Mouse (Mus musculus) kidney, embryonic 14.5 days (tissue): ENCODE measurements around the gene Ankzf1. TPM values are rescaled to one million over a fixed set of nuclear protein-coding genes. Genes with fewer than 3 reads are reported as not detected.
A peak's percentile ranks its signal among the peaks of the same experiment; 100 is the strongest.

Experiments
- ATAC-seq: fragments of 200-750 bp; cut with Nextera tagmentation; 2 replicates; pipeline ENCODE4 v1.8.0; 2017; ENCODE audit warnings: moderate number of reproducible peaks, mild to moderate bottlenecking, moderate TSS enrichment, moderate library complexity; ENCODE audit not compliant: low FRiP score, low TSS enrichment
- H3K27ac ChIP-seq: fragments of 300-500 bp; sonication (generic); 2 replicates; pipeline ENCODE4 v1.5.1; 2014; ENCODE audit warnings: low read depth, mild to moderate bottlenecking, low read length, moderate library complexity, mixed read lengths
- H3K27me3 ChIP-seq: fragments of 300-500 bp; sonication (generic); 2 replicates; pipeline ENCODE4 v1.6.1; 2014; ENCODE audit warnings: mild to moderate bottlenecking, low read length; ENCODE audit not compliant: control insufficient read depth, insufficient read depth
- H3K36me3 ChIP-seq: fragments of 300-500 bp; sonication (generic); 2 replicates; pipeline ENCODE4 v1.6.1; 2014; ENCODE audit warnings: low read length, mixed read lengths; ENCODE audit not compliant: control insufficient read depth, insufficient read depth
- H3K4me1 ChIP-seq: fragments of 300-500 bp; sonication (generic); 2 replicates; pipeline ENCODE4 v1.6.1; 2014; ENCODE audit warnings: low read length, mixed read lengths; ENCODE audit not compliant: control insufficient read depth, insufficient read depth
- H3K4me2 ChIP-seq: fragments of 300-500 bp; sonication (generic); replicated peaks from 2 replicates; pipeline ENCODE4 v1.6.1; 2014; ENCODE audit warnings: low read depth, mild to moderate bottlenecking, low read length
- H3K4me3 ChIP-seq: fragments of 300-500 bp; sonication (generic); 2 replicates; pipeline ENCODE4 v1.5.1; 2014; ENCODE audit warnings: mild to moderate bottlenecking, low read length
- H3K9ac ChIP-seq: fragments of 300-500 bp; sonication (generic); 2 replicates; pipeline ENCODE4 v1.6.1; 2014; ENCODE audit warnings: low read depth, mild to moderate bottlenecking, low read length, moderate library complexity
- H3K9me3 ChIP-seq: fragments of 300-500 bp; sonication (generic); 2 replicates; pipeline ENCODE4 v1.6.1; 2016; ENCODE audit warnings: low read length; ENCODE audit not compliant: control insufficient read depth
- WGBS: fragments of 180-500 bp; shearing (Covaris S2); extraction: QIAGEN DNeasy Blood & Tissue Kit; methylation state at CpG from one replicate; pipeline ENCODE4 v1.1.7; 2014; 5-methylcytosine and 5-hydroxymethylcytosine counted together
- microRNA-seq: library from miRNA; unstranded; fragments of <30 nt; microRNA quantifications from one replicate; pipeline ENCODE4, GENCODE M21; 2016
- polyA plus RNA-seq: library from polyadenylated mRNA; unstranded; fragments of >200 nt; fragmentation: Nextera tagmentation; extraction: Ambion mirVana; gene quantifications from 2 replicates; pipeline ENCODE4 v1.2.1, GENCODE M21; 2014

Gene Ankzf1
- polyA plus RNA-seq, 1 experiment from 2014 or later: 21.1 TPM

DNA sequence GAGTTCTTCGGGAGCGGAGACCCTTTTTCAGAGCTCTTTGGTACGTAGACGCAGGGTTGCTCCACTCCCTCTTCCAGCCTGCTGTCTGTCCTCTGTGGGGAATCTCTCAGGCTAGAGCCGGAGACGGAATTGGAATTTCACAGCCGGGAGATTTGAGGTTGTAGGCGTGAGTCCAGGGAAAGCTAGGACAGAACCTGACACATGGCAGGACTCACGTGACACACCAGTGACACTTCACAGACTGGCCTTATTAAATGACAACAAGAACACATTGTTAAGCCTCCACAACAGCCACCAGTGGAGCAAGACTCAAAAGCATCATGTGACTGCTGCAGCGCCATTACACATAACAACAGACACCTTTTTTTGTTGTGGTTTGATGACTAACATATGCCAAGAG lies 47.6 kb downstream of the Ankzf1 start:
- H3K4me3 ChIP-seq: no peak overlapping the region
- no peaks in the 10 kb centered on the region for H3K27me3 ChIP-seq
- H3K9me3 ChIP-seq: no peaks in the 10 kb centered on the region
- no peak overlapping the region for H3K9ac ChIP-seq
- no peak overlapping the region for H3K4me2 ChIP-seq
- H3K36me3 ChIP-seq: peaks cover 17% of the 10 kb centered on the region; the same call in 1 of the 2 replicates
- ATAC-seq: no peak
- no peak overlapping the region for H3K27ac ChIP-seq
- WGBS: 88% methylated on average over 10 of the region's 10 CpGs
- peaks cover 14% of the 10 kb centered on the region for H3K4me1 ChIP-seq

DNA sequence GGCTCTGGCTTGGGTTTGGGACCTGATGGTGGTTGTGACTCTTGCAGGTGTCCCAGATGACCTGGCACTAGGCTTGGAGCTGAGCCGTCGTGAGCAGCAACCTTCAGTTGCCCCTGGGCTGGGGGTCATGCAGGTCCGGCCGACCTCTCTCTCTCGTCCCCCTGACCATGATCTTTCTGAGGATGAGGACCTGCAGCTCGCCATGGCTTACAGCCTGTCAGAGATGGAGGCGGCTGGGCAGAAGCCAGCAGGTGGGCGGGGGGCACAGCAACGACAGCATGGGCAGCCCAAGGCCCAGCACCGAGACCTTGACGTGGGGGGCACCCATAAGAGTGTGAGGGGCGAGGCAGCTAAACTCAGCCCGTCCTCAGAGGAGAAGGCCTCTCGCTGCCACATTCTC lies 51.5 kb downstream of the Ankzf1 start:
- no peak for ATAC-seq
- Histone ChIP-seq H3K4me3 (no peak overlapping the region), H3K27ac (no peak overlapping the region), H3K9me3 (no peaks in the 10 kb centered on the region), H3K4me2 (no peak overlapping the region), H3K36me3 (peaks cover 17% of the 10 kb centered on the region; the same call in 1 of the 2 replicates), H3K9ac (no peak overlapping the region), H3K4me1 (peaks cover 7% of the 10 kb centered on the region; the same call in 1 of the 2 replicates), H3K27me3 (no peaks in the 10 kb centered on the region)
- WGBS: 94% methylated on average over 14 of the region's 14 CpGs

DNA sequence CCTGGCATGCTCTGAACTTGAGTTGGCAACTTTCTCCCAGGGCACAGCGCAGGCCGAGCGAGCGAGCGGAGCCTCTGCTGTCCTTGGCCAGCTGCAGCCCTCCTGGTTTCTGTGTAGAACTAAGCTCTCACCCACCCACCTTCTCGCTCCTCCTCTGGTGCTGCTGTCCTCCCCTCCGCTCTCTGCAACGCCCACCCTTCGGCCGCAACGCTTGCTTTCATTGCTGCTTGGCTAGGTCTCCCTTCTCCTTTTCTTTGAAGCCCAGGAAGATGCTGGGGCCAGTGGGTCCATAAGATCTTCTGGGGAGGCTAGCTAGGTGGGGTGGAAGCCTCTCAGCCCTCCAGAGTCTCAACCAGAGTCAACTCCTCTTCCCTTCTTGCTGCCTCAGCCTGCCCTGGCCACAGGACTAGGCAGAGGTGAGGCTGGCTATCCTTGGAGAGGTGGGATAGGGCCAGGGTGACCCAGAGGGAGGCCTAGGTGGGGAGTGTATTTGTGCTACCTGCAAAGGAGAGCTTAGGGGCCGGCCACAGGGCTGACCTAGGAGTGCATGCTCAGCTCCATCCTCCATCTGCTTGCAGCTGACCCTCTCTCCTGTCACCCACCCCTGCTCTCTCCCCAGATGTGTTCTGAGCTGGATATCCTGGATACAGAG lies 52.4 kb downstream of the Ankzf1 start:
- WGBS: 91% methylated on average over 12 of the region's 12 CpGs
- H3K4me3 ChIP-seq: no peak overlapping the region

DNA sequence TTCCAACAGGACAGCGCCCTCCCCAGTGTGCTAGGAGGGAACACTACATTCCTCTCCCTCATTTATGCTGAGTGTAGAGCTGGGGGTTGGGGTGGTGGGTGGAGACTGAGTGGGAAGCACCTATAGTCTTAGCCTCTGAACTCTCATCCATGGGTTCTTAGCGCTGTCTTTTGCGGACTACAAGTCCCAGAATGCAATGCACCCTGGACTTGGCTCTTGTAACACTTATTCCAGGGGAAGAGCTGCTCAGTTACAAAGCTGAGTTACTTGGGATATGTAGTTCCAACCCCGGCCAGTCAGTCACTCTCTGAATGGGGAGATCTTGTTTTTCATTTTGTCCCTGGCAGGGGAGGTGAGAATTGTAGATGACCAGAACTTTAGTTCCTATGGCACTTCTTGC lies 52.9 kb downstream of the Ankzf1 start:
- H3K4me1 ChIP-seq: peaks cover 8% of the 10 kb centered on the region; the same call in 1 of the 2 replicates
- no peak overlapping the region for H3K4me2 ChIP-seq
- H3K27me3 ChIP-seq: no peaks in the 10 kb centered on the region
- H3K9me3 ChIP-seq: no peaks in the 10 kb centered on the region
- peaks cover 15% of the 10 kb centered on the region; the same call in 1 of the 2 replicates for H3K36me3 ChIP-seq
- no peak overlapping the region for H3K4me3 ChIP-seq
- peak; percentile 72; the same call in 1 of the 2 replicates for ATAC-seq
- no peak overlapping the region for H3K27ac ChIP-seq
- 18% methylated on average over 4 of the region's 4 CpGs for WGBS
- no peak overlapping the region for H3K9ac ChIP-seq

More for the DNA sequence above, 52.4 kb downstream of the Ankzf1 start:
- H3K4me2 ChIP-seq: no peak overlapping the region
- no peak overlapping the region for H3K27ac ChIP-seq
- peaks cover 8% of the 10 kb centered on the region; the same call in 1 of the 2 replicates for H3K4me1 ChIP-seq
- peak; percentile 5; the same call in 1 of the 2 replicates for ATAC-seq
- H3K9me3 ChIP-seq: no peaks in the 10 kb centered on the region
- H3K36me3 ChIP-seq: peaks cover 15% of the 10 kb centered on the region; the same call in 1 of the 2 replicates
- H3K27me3 ChIP-seq: no peaks in the 10 kb centered on the region
- no peak overlapping the region for H3K9ac ChIP-seq

DNA sequence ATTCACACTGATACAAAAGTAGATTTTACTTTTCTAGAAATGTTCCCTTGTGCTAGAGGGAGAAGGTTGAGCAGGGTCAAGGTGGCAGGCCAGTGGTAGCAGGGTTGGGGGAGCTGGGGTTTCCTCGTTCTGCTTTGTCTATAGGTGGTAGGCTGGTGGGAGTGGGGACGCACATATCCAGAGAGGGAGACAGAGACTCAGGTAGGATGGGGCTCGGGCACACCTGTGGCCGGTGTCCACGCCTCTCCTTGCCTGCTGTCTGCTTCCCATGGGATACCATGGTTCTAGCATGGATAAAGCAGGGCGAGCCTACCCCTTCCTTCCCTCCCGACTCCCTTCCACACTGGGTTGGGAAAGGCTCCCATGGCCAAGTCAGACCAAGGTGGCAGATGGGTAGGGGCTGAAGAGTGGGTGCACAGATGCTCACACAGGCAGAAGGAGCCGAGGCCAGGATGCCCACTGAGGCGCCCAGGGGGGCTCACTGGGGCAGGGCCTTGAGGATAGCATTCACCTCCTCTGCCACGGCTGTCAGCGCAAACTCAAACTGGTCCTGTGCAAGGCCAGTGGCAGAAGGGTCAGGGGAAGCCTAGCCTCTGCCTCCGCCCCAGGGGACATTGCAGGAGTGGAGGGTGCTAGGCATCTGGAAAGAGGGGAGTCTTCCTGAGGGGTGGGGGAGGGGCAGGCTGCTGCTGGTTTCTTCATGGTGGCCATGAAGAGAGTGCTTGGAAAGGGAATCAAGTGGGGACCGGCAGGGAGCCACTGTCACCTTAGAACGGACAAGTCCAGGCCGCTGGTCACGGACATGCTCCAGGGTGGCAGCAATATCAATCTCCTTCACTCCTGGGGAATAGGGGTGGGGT lies 55.4 kb downstream of the Ankzf1 start:
- H3K27ac ChIP-seq: no peak overlapping the region
- no peaks in the 10 kb centered on the region for H3K9me3 ChIP-seq
- no peak for ATAC-seq
- no peak overlapping the region for H3K4me2 ChIP-seq
- H3K36me3 ChIP-seq: peaks cover 8% of the 10 kb centered on the region; the same call in 1 of the 2 replicates
- H3K4me1 ChIP-seq: peaks cover 12% of the 10 kb centered on the region
- no peak overlapping the region for H3K4me3 ChIP-seq
- H3K27me3 ChIP-seq: no peaks in the 10 kb centered on the region
- WGBS: 80% methylated on average over 16 of the region's 16 CpGs
- no peak overlapping the region for H3K9ac ChIP-seq

DNA sequence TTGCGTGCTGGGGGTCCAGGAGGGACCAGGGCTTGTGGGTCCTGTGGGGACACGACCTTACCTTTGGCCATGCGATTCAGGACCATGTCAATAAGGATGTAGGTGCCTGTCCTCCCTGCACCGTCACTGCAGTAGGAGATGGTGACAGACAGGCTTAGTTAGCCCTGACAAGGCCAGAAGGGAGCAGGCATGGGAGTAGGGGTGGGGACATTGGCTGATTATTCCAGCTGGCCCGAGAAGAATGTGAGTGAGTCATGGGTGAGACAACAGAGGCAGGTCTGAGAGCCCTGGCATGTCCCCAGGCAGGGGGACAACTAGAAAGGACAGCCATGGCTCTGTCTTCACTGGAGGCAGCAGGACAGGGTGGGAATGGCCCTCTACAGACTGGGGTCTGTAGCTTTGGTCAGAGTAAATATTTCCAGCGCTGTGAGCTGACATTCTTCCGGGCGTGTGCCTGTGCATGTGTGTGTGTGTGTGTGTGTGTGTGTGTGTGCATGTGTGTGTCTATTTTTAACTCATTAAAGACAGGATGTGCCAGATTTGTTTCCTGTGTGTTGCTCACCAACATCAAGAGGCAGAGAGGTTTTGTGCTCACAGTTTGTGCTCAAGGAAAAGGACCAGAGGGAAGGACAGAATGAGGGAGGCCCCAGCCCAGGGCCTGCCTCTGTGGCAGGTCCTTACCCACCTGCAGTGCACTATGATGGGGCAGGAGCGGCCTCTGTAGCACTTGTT lies 56.3 kb downstream of the Ankzf1 start:
- Histone ChIP-seq H3K4me1 (peaks cover 12% of the 10 kb centered on the region), H3K9ac (peak overlapping the region; percentile 23; the same call in 1 of the 2 replicates), H3K9me3 (no peaks in the 10 kb centered on the region), H3K27me3 (no peaks in the 10 kb centered on the region), H3K27ac (peak overlapping the region; percentile 17; the same call in 1 of the 2 replicates), H3K36me3 (peaks cover 8% of the 10 kb centered on the region; the same call in 1 of the 2 replicates), H3K4me3 (no peak overlapping the region), H3K4me2 (no peak overlapping the region)
- no peak for ATAC-seq
- 48% methylated on average over 9 of the region's 9 CpGs for WGBS

Small RNAs within 50 kb of the gene (microRNA-seq; reads per million reads assigned to microRNA genes)
- not detected for gene Gm27943

Other genes with a start within 250 kb of the Ankzf1 start
- gene Ihh, start 240.5 kb upstream of the Ankzf1 start, polyA plus RNA-seq: 0.43 and 0.84 TPM in 2 replicates
- gene Nhej1, start 67.0 kb upstream of the Ankzf1 start, polyA plus RNA-seq: 9.7 and 10.7 TPM in 2 replicates
- 0.84 and 2.4 TPM in 2 replicates for gene Slc23a3, start 58.3 kb upstream of the Ankzf1 start, polyA plus RNA-seq
- gene Cnppd1, start 49.4 kb upstream of the Ankzf1 start, polyA plus RNA-seq: 25.8 and 35.7 TPM in 2 replicates
- 36.6 and 56.0 TPM in 2 replicates for gene Retreg2, start 49.4 kb upstream of the Ankzf1 start, polyA plus RNA-seq
- gene Zfand2b, start 23.5 kb upstream of the Ankzf1 start, polyA plus RNA-seq: 39.6 and 40.0 TPM in 2 replicates
- gene Abcb6, start 11.8 kb upstream of the Ankzf1 start, polyA plus RNA-seq: 19.4 and 23.8 TPM in 2 replicates
- 18.5 and 26.0 TPM in 2 replicates for gene Atg9a, start within 50 bp of the Ankzf1 start, polyA plus RNA-seq
- gene Glb1l, start 18.7 kb downstream of the Ankzf1 start, polyA plus RNA-seq: 18.1 and 34.4 TPM in 2 replicates
- gene Stk16, start 18.7 kb downstream of the Ankzf1 start, polyA plus RNA-seq: 125 and 129 TPM in 2 replicates
- gene Tuba4a, start 27.7 kb downstream of the Ankzf1 start, polyA plus RNA-seq: 31.6 and 32.1 TPM in 2 replicates
- not detected in 2 replicates for gene A630095N17Rik, start 40.0 kb downstream of the Ankzf1 start, polyA plus RNA-seq
- 13.2 and 14.4 TPM in 2 replicates for gene Dnajb2, start 44.3 kb downstream of the Ankzf1 start, polyA plus RNA-seq
- 0.08 TPM in 1 of 2 replicates, not detected in the other for gene Ptprn, start 72.4 kb downstream of the Ankzf1 start, polyA plus RNA-seq
- gene Resp18, start 86.3 kb downstream of the Ankzf1 start, polyA plus RNA-seq: not detected in 2 replicates
- 146 and 150 TPM in 2 replicates for gene Dnpep, start 125.8 kb downstream of the Ankzf1 start, polyA plus RNA-seq
- 41.5 and 51.6 TPM in 2 replicates for gene Des, start 168.2 kb downstream of the Ankzf1 start, polyA plus RNA-seq
- gene Speg, start 183.1 kb downstream of the Ankzf1 start, polyA plus RNA-seq: 39.6 and 43.5 TPM in 2 replicates
- gene Gmppa, start 243.8 kb downstream of the Ankzf1 start, polyA plus RNA-seq: 65.2 and 67.6 TPM in 2 replicates